Mouse (Mus musculus): ENCODE results near the gene Cyp4a30b.
"Not testable (repeated sequence)": the region's sequence is repeated elsewhere in the genome, so short reads cannot be mapped to it uniquely, and the experiment has no call there.

Gene Cyp4a30b

GRCm38 (mm10) chr4:115452304-115452703, at the start of gene Cyp4a30b:
Gene Cyp4a30b (plus strand): TSS chr4:115452604.
- DNase-seq, result no peak

- not testable (repeated sequence) for DNase-seq
These were observed 41.1 kb upstream of the Cyp4a30b start, which contains the start of gene Cyp4a12b for GRCm38 (mm10) chr4:115411324-115411723. Gene Cyp4a12b (plus strand): TSS chr4:115411624.

- no peak for DNase-seq
These were observed 1.7 kb upstream of the Cyp4a30b start for GRCm38 (mm10) chr4:115450577-115451137.

GRCm38 (mm10) chr4:115473585-115473984, 21.2 kb downstream of the Cyp4a30b start:
- DNase-seq, result not testable (repeated sequence)

GRCm38 (mm10) chr4:115476051-115476450, 23.6 kb downstream of the Cyp4a30b start:
- DNase-seq, result peak; percentile 55

- DNase-seq, result no peak
These were observed 28.7 kb downstream of the Cyp4a30b start for GRCm38 (mm10) chr4:115481006-115481652.

GRCm38 (mm10) chr4:115496001-115496400, 43.6 kb downstream of the Cyp4a30b start, which contains the start of gene Cyp4a14:
Gene Cyp4a14 (minus strand): TSS chr4:115496142.
- DNase-seq, result no peak

- no peak for DNase-seq
These were observed 45.1 kb downstream of the Cyp4a30b start for GRCm38 (mm10) chr4:115497466-115497865.

- not testable (repeated sequence) for DNase-seq
These were observed 61.6 kb downstream of the Cyp4a30b start for GRCm38 (mm10) chr4:115513964-115514363.

GRCm38 (mm10) chr4:115518000-115518399, 65.6 kb downstream of the Cyp4a30b start, which contains the start of gene Cyp4a10:
Gene Cyp4a10 (plus strand): TSS chr4:115518264.
- not testable (repeated sequence) for DNase-seq

GRCm38 (mm10) chr4:115519444-115519843, 67.0 kb downstream of the Cyp4a30b start:
- DNase-seq, result no peak
